Mouse (Mus musculus) liver, embryonic 12.5 days (tissue): Measurements from ENCODE around the gene Eef1b2. TPM values are rescaled to one million over a fixed set of nuclear protein-coding genes. Genes with fewer than 3 reads are reported as not detected.
"Not testable (repeated sequence)": the region's sequence is repeated elsewhere in the genome, so short reads cannot be mapped to it uniquely, and the experiment has no call there.

Experiments
- ATAC-seq: fragments of 200-750 bp; cut with Nextera tagmentation; 2 replicates; pipeline ENCODE4 v1.8.0; 2017; ENCODE audit warnings: moderate number of reproducible peaks, mild to moderate bottlenecking, moderate library complexity
- H3K27ac ChIP-seq: fragments of 300-500 bp; sonication (generic); 2 replicates; pipeline ENCODE4 v1.5.1; 2016; ENCODE audit warnings: mild to moderate bottlenecking
- H3K27me3 ChIP-seq: fragments of 300-500 bp; sonication (generic); replicated peaks from 2 replicates; pipeline ENCODE4 v1.6.1; 2016; ENCODE audit warnings: mild to moderate bottlenecking, moderate library complexity
- H3K36me3 ChIP-seq: fragments of 300-500 bp; sonication (generic); 2 replicates; pipeline ENCODE4 v1.6.1; 2016; ENCODE audit warnings: mild to moderate bottlenecking, moderate library complexity
- H3K4me1 ChIP-seq: fragments of 300-500 bp; sonication (generic); 2 replicates; pipeline ENCODE4 v1.6.1; 2016
- H3K4me2 ChIP-seq: fragments of 300-500 bp; sonication (generic); 2 replicates; pipeline ENCODE4 v1.6.1; 2016; ENCODE audit warnings: mild to moderate bottlenecking, moderate library complexity
- H3K4me3 ChIP-seq: fragments of 300-500 bp; sonication (generic); 2 replicates; pipeline ENCODE4 v1.5.1; 2016; ENCODE audit warnings: mild to moderate bottlenecking, moderate library complexity
- H3K9ac ChIP-seq: fragments of 300-500 bp; sonication (generic); 2 replicates; pipeline ENCODE4 v1.6.1; 2016; ENCODE audit warnings: mild to moderate bottlenecking, moderate library complexity
- H3K9me3 ChIP-seq: fragments of 300-500 bp; sonication (generic); replicated peaks from 2 replicates; pipeline ENCODE4 v1.6.1; 2016; ENCODE audit warnings: mild to moderate bottlenecking, moderate library complexity
- WGBS: fragments of 180-500 bp; shearing (Covaris S2); methylation state at CpG from one replicate; pipeline ENCODE4 v1.1.7; 2016; ENCODE audit not compliant: insufficient replicate concordance; 5-methylcytosine and 5-hydroxymethylcytosine counted together
- polyA plus RNA-seq: library from polyadenylated mRNA; unstranded; fragments of >200 nt; fragmentation: Nextera tagmentation; extraction: Ambion mirVana; gene quantifications from 2 replicates; pipeline ENCODE4 v1.2.1, GENCODE M21; 2016

The Eef1b2 gene
- polyA plus RNA-seq, 1 experiment from 2014 or later: 395 TPM

DNA sequence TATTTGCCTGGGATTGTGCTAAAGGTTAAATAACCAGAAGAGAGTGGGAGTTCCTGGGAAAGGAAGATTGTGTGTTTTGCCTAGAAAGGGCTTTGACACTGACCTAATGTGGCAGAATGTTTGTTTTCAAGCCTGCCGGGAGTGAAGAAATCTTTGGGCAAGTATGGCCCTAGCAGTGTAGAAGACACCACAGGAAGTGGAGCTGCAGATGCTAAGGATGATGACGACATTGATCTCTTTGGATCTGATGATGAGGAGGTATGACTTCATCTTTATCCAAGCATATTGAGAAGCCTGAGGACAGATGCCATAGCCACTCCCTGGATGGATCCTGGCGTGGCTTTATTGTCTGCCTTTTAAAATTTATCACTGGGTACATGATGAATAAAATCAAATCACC, 1.7 kb downstream of the Eef1b2 start:
- WGBS: 44% methylated on average over 3 of the region's 3 CpGs
- peak overlapping the region; percentile 87 for H3K4me2 ChIP-seq
- H3K9ac ChIP-seq: peak overlapping the region; percentile 96
- H3K27me3 ChIP-seq: no peaks in the 10 kb centered on the region
- ATAC-seq: no peak
- H3K4me1 ChIP-seq: peaks cover 33% of the 10 kb centered on the region
- peak overlapping the region; percentile 87 for H3K27ac ChIP-seq
- peak overlapping the region; percentile 95 for H3K4me3 ChIP-seq
- peaks cover 41% of the 10 kb centered on the region for H3K36me3 ChIP-seq
- no peaks in the 10 kb centered on the region for H3K9me3 ChIP-seq

DNA sequence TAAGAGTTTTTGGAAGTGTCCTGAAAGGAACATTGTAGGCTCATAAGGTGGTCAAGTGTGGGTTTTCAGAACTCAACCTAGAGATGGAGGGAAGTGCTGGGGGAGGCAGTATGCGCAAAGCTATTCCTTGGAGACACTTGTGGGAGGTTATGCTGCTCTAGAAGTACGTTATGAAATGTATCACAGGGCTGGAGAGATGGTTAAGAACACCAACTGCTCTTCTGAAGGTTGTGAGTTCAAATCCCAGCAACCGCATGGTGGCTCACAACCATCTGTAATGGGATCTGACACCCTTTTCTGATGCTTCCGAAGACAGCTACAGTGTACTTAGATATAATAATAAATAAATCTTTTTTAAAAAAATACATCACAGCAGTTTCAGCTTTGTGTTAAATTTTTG, 3.5 kb downstream of the Eef1b2 start:
- 81% methylated on average over 4 of the region's 4 CpGs for WGBS
- no peak overlapping the region for H3K4me3 ChIP-seq
- H3K27ac ChIP-seq: no peak overlapping the region
- peaks cover 42% of the 10 kb centered on the region for H3K36me3 ChIP-seq
- no peak overlapping the region for H3K9ac ChIP-seq
- H3K4me2 ChIP-seq: no peak overlapping the region
- no peak for ATAC-seq
- peaks cover 27% of the 10 kb centered on the region for H3K4me1 ChIP-seq
- no peaks in the 10 kb centered on the region for H3K9me3 ChIP-seq
- H3K27me3 ChIP-seq: no peaks in the 10 kb centered on the region

DNA sequence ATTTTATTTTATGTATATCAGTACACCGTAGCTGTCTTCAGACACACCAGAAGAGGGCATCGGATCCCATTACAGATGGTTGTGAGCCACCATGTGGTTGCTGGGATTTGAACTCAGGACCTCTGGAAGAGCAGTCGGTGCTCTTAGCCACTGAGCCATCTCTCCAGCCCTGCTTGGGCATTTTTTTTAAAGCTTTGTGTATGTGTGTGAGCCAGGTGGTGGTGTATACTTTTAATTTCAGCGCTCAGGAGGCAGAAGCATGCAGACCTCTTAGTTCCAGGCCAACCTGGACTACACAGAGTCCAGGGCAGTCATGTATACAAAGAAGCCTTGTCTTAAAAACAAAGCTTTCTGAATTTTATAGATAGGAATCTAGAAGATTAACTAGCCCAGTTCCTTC, 4.0 kb downstream of the Eef1b2 start:
- 54% methylated on average over 4 of the region's 4 CpGs for WGBS
- not testable (repeated sequence) for H3K4me3 ChIP-seq, H3K9me3 ChIP-seq, H3K27me3 ChIP-seq, H3K4me2 ChIP-seq, H3K9ac ChIP-seq
- H3K27ac ChIP-seq: peak overlapping the region; percentile 61
- H3K4me1 ChIP-seq: peaks cover 22% of the 10 kb centered on the region
- 0 out of 2 replicates have a peak, but pooled peaks have one; percentile 8 for ATAC-seq
- H3K36me3 ChIP-seq: peaks cover 42% of the 10 kb centered on the region

DNA sequence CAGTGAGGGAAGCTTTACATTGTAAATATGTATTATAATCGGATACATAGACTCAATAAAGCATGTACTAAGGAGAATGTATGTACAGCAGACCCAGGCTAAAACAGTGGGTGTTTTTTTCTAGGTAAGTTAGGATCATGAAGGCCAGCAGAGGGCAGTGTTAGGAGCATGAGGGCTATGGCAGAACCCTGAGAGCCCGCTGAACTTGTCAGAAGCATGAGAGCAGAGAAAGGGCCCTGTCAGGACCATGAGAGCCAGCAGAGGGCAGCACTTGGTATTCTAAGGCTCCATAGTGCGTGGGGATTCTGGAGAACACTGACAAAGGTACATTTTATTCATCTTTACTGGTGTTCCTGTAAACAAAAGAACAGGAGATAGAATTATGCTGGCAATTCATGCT, 4.4 kb downstream of the Eef1b2 start:
- no peaks in the 10 kb centered on the region for H3K9me3 ChIP-seq
- no peak overlapping the region for H3K4me2 ChIP-seq
- peak; percentile 73 for ATAC-seq
- no peak overlapping the region for H3K4me3 ChIP-seq
- WGBS: 10% methylated on average over 3 of the region's 3 CpGs
- peaks cover 21% of the 10 kb centered on the region for H3K4me1 ChIP-seq
- H3K27ac ChIP-seq: peak overlapping the region; percentile 61; the same call in 1 of the 2 replicates
- H3K9ac ChIP-seq: no peak overlapping the region
- peaks cover 42% of the 10 kb centered on the region for H3K36me3 ChIP-seq
- no peaks in the 10 kb centered on the region for H3K27me3 ChIP-seq

DNA sequence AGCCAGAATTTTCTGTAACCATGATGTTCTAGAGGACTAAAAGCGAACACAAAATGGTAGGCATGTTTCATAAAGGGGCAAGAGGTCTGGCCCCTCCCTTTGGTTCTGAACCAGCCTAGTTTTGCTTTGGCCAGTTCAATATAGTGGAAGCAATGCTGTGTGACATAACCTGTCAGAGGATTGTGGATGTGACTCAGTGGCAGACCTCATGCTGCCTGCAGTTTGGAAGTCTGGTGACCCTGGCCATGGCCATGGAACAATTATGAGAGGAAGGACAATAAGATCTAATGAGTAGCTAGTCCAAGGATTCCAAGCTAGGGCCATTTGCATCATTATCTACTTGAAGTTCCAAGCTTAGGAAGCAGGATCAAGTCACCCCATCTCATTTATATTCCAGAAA, 4.9 kb downstream of the Eef1b2 start:
- peaks cover 21% of the 10 kb centered on the region for H3K4me1 ChIP-seq
- WGBS: 89% methylated on average over 1 of the region's 1 CpGs

DNA sequence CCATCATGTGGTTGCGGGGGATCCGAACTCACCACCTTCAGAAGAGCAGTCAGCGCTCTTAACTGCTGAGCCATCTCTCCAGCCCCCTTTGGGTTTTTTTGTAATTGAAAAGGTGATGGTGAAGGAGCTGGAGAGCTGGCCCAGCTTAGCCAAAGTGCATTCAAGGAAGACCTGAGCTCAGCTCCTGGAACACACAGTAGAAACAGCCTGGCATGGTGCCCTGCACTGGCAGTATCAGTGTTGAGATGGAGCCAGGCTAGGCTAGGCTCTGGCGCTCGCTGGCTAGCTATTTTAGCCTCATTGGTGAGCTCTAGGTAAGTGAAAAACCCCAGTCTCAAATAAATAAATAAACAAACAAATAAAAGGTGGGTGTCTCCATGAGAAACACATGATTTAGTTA, 5.6 kb downstream of the Eef1b2 start:
- Histone ChIP-seq H3K4me1 (peaks cover 21% of the 10 kb centered on the region), H3K36me3 (peaks cover 42% of the 10 kb centered on the region), H3K4me3 (no peak overlapping the region), H3K27me3 (no peaks in the 10 kb centered on the region), H3K4me2 (no peak overlapping the region), H3K27ac (no peak overlapping the region), H3K9me3 (no peaks in the 10 kb centered on the region), H3K9ac (no peak overlapping the region)
- WGBS: 81% methylated on average over 5 of the region's 5 CpGs
- no peak for ATAC-seq

More for the DNA sequence above, 4.9 kb downstream of the Eef1b2 start:
- H3K27ac ChIP-seq: no peak overlapping the region
- no peaks in the 10 kb centered on the region for H3K9me3 ChIP-seq
- no peak overlapping the region for H3K9ac ChIP-seq
- H3K36me3 ChIP-seq: peaks cover 42% of the 10 kb centered on the region
- no peaks in the 10 kb centered on the region for H3K27me3 ChIP-seq
- no peak overlapping the region for H3K4me3 ChIP-seq
- no peak for ATAC-seq
- no peak overlapping the region for H3K4me2 ChIP-seq

DNA sequence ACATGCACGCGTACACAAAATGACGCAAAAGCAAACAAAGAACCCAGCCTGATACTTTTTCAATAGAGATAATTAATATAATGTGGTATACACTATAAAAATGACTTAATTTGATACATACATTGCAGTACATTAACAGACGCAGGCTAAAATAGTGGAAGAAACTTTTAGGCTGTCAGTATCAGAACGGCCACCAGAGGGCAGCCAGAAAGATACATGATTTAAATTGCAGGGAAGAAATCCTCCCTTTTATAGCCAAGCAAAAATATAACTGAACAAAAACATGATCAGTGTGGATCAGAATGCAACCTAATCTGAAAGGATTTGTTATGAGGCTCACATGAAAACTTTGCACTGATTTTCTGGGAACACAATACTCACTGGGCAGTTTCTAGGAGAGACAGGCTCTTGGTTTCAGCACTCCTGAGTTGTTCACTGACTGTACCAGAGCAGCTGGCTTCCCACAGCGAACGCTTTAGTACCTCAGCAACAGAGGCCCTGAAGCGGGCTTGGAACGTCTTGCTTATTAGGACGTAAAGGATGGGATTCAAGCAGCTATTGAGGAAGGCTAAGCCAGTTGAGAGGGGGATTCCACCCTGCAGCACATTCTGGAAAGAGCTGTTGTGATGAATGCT, 6.1 kb downstream of the Eef1b2 start:
- Histone ChIP-seq H3K4me1 (peaks cover 18% of the 10 kb centered on the region), H3K4me2 (no peak overlapping the region), H3K27me3 (no peaks in the 10 kb centered on the region), H3K27ac (no peak overlapping the region), H3K9me3 (no peaks in the 10 kb centered on the region), H3K4me3 (no peak overlapping the region), H3K9ac (no peak overlapping the region), H3K36me3 (peaks cover 39% of the 10 kb centered on the region)
- 62% methylated on average over 10 of the region's 10 CpGs for WGBS
- no peak for ATAC-seq

DNA sequence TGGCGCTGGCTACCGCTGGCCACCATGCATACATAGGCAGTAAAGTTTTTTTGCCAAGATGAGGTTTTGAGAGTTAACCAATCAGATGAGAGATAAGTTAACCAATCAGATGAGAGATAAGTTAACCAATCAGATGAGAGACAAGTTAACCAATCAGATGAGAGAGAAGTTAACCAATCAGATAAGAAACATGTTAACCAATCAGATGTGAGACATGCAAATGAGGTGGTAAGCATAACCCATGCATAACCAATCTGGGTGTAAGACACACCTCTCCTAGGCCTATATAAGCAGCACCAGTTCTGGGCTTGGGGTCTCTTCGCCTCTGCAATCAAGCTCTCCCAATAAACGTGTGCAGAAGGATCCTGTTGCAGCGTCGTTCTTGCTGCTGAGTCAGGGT, 8.8 kb downstream of the Eef1b2 start:
- H3K4me1 ChIP-seq, H3K9ac ChIP-seq, ATAC-seq, H3K27me3 ChIP-seq, H3K9me3 ChIP-seq, H3K4me3 ChIP-seq, H3K4me2 ChIP-seq, H3K27ac ChIP-seq: not testable (repeated sequence)
- peaks cover 13% of the 10 kb centered on the region for H3K36me3 ChIP-seq
- 87% methylated on average over 6 of the region's 6 CpGs for WGBS

DNA sequence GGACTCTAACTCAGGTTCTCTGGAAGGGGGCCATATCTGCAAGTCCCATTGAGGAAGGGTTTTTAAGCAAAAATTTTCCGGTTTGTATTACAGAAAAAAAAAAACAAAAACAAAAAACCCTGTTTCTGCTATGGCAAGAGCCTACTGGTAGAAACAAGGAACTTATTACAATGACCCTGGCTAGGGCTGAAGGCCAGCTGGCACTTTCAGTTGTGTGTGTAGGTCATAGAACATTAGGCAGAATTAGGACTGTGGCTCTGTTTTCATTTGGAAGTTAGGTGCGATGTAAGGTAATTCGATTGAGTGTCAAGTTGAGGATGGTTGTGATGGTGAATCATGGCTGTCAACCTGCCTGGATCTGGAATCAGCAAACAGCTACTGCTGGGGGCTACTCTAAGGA, 11.9 kb downstream of the Eef1b2 start:
- H3K4me3 ChIP-seq: no peak overlapping the region
- H3K9me3 ChIP-seq: no peaks in the 10 kb centered on the region
- WGBS: 74% methylated on average over 3 of the region's 3 CpGs
- peaks cover 2% of the 10 kb centered on the region; the same call in 1 of the 2 replicates for H3K36me3 ChIP-seq
- ATAC-seq: no peak
- H3K4me2 ChIP-seq: no peak overlapping the region
- no peaks in the 10 kb centered on the region for H3K27me3 ChIP-seq
- H3K27ac ChIP-seq: no peak overlapping the region
- no peaks in the 10 kb centered on the region for H3K4me1 ChIP-seq
- H3K9ac ChIP-seq: no peak overlapping the region

DNA sequence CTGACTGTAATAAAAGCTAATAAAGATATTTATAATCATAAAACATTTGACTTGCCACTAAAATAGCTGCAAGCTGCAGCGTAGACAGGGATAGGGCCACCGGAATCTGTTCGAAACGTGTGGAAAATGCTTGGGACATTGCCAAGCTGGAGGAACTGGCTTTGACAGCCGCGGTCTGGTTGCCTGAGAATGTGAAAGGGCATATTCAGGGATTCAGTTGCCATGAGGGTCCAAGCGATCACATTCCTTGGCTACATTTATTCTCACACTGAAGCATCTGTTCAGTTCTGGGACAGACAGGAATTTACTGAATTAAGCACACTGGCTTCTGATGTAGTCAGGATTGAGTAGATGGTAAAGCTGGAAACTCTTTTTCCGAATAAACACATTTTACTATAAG, 14.2 kb downstream of the Eef1b2 start:
- WGBS: 78% methylated on average over 8 of the region's 8 CpGs
- ATAC-seq: no peak
- Histone ChIP-seq H3K27me3 (no peaks in the 10 kb centered on the region), H3K27ac (no peak overlapping the region), H3K4me3 (no peak overlapping the region), H3K4me1 (no peaks in the 10 kb centered on the region), H3K36me3 (no peaks in the 10 kb centered on the region), H3K9me3 (no peaks in the 10 kb centered on the region), H3K9ac (no peak overlapping the region), H3K4me2 (no peak overlapping the region)

DNA sequence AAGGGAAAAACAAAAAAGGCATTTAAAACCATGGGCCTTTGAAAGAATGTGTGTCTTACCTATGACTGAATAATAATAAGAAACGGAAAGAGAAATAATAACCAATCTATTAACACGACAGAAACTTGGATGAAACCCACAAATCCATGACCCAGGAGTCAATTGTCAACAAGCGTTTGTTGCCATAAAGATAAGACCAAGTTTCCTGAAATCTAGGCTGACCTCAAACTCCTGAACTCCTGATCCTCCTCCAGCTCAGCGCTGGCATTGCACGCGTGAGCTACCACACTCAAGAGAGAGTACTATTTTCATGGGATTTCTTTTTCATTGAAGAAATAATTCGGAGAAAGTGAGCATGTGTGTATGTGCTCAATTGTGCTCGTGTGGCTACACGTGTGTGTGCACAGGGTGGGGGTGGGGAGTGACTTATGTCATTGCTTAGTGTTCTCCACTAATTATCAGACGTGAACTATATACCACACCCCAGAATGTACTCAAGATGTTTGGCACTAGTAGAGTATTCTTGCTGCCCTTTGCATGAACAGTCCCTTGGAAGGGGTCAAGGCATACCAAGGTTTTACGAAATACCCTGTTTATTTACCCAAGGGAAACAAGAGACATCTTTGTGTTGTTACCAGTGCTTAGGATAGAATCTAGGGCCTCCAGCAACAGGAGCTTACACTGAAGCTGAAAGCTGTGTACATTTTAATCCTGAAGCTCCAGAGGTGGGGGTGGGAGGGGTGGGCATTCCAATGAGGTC, 15.9 kb downstream of the Eef1b2 start:
- no peak overlapping the region for H3K27ac ChIP-seq
- ATAC-seq: no peak
- no peaks in the 10 kb centered on the region for H3K36me3 ChIP-seq
- whole genome bisulfite sequencing: 65% methylated on average over 11 of the region's 11 CpGs
- H3K9me3 ChIP-seq: no peaks in the 10 kb centered on the region
- no peak overlapping the region for H3K9ac ChIP-seq
- no peak overlapping the region for H3K4me3 ChIP-seq
- H3K4me2 ChIP-seq: no peak overlapping the region
- H3K4me1 ChIP-seq: no peaks in the 10 kb centered on the region
- no peaks in the 10 kb centered on the region for H3K27me3 ChIP-seq

DNA sequence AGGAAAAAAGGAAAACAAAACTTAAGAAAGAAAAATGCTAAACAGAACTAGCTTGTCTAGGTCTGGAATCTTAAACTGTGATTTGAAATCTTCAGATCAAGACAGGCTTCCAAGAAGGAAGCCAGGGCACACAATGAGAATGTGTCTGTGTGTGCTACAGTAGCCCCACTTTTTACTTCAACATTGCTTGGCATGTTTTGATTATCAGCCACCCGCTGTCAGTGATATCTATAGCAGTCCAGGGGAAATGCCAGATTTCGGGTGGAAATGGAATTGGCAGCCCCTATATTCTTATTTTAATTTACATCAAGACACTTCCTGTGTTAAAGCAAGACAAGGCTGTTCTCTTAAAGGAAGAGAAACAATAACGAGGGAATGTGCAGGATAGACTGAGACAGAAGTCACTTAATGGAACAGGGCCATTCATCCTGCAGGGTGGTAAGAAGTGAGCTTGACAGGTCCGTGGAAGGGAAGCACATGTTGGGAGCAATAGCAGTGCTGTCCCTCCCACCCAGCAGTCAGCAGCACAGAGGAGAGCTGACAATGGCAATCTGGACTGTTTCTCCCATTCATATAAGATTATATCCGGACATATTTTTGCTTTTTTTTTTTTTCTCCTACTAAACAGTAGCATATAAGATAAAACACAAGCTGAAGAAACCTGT, 19.4 kb downstream of the Eef1b2 start:
- H3K27me3 ChIP-seq: no peaks in the 10 kb centered on the region
- no peaks in the 10 kb centered on the region for H3K9me3 ChIP-seq
- no peak for ATAC-seq
- no peaks in the 10 kb centered on the region for H3K36me3 ChIP-seq
- H3K27ac ChIP-seq: no peak overlapping the region
- H3K4me1 ChIP-seq: no peaks in the 10 kb centered on the region
- WGBS: 48% methylated on average over 5 of the region's 5 CpGs
- no peak overlapping the region for H3K4me2 ChIP-seq
- no peak overlapping the region for H3K9ac ChIP-seq
- H3K4me3 ChIP-seq: no peak overlapping the region
